ENCODE assay signal across 27 mouse cellular contexts in the genomic region with DNA sequence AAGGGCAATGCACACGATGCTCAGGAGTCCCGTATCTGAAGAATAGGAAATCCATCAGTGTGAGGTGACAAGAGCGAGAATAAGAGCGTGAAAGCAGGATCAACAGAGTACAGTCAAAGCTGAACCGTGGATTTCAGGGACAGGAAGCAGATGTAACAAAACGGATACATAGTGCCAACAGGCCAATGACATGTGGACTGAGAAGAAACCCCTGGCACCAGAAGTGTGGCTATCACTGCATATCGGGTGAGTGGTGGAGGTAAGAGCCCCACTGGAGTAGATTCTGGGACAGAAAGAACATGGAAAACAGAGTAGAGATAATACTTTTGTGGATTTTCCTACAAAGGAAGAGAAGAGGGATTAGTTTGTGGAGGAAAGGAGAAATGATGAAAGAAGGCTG.
"Had no signal": no experiment of that assay in that cellular context is flagged by ENCODE, and none has a peak within 500 bp of the region (broad histone marks: within the 10 kb centered on the region; RNA-seq: fewer than 3 reads in every experiment).

No protein-coding gene starts in this region.

- H3K27me3 ChIP-seq: heart, embryonic 13.5 days; heart, embryonic 15.5 days; hindbrain, embryonic 13.5 days; hindbrain, embryonic 15.5 days; kidney, embryonic 15.5 days; limb, embryonic 13.5 days; limb, embryonic 15.5 days; liver, embryonic 12.5 days had no signal

- H3K9ac ChIP-seq: heart, embryonic 13.5 days; heart, embryonic 15.5 days; hindbrain, embryonic 13.5 days; hindbrain, embryonic 15.5 days; kidney, embryonic 15.5 days; limb, embryonic 13.5 days; limb, embryonic 15.5 days; liver, embryonic 12.5 days; liver, embryonic 14.5 days had no signal

- DNase-seq: gastrocnemius, postnatal 14 days; gastrocnemius, postnatal 36 days; heart, adult 11 months; heart, adult 2 months; heart, postnatal 14 days; heart, postnatal 36 days; kidney, adult 11 months; kidney, adult 2 months; kidney, adult 9 months; kidney, postnatal 14 days; kidney, postnatal 36 days; layer of hippocampus, adult 9-11 months; layer of hippocampus, postnatal 36 days; left cerebral cortex, postnatal 4 days had no signal

- H3K4me2 ChIP-seq: heart, embryonic 11.5 days; heart, embryonic 13.5 days; heart, embryonic 15.5 days; hindbrain, embryonic 13.5 days; hindbrain, embryonic 15.5 days; kidney, embryonic 15.5 days; limb, embryonic 13.5 days; limb, embryonic 15.5 days; liver, embryonic 12.5 days had no signal

- H3K4me1 ChIP-seq: heart, embryonic 13.5 days; heart, embryonic 15.5 days; hindbrain, embryonic 13.5 days; hindbrain, embryonic 15.5 days; kidney, embryonic 15.5 days; limb, embryonic 13.5 days; limb, embryonic 15.5 days; liver, embryonic 12.5 days had no signal

- H3K9me3 ChIP-seq: heart, embryonic 13.5 days; heart, embryonic 15.5 days; hindbrain, embryonic 13.5 days; hindbrain, embryonic 15.5 days; kidney, embryonic 15.5 days; limb, embryonic 13.5 days; limb, embryonic 15.5 days; liver, embryonic 12.5 days had no signal

- H3K4me3 ChIP-seq: heart, adult 2 months; heart, embryonic 13.5 days; heart, embryonic 15.5 days; hindbrain, embryonic 13.5 days; hindbrain, embryonic 15.5 days; kidney, embryonic 15.5 days; limb, embryonic 13.5 days; limb, embryonic 15.5 days; liver, embryonic 12.5 days had no signal

- ATAC-seq: hindbrain, postnatal 0 days; intestine, embryonic 16.5 days; liver, embryonic 12.5 days had no signal

- H3K27ac ChIP-seq: heart, adult 2 months; heart, embryonic 13.5 days; heart, embryonic 15.5 days; hindbrain, embryonic 13.5 days; hindbrain, embryonic 15.5 days; hindbrain, postnatal 0 days; kidney, embryonic 15.5 days; kidney, postnatal 0 days; limb, embryonic 13.5 days; limb, embryonic 15.5 days; liver, embryonic 12.5 days; liver, embryonic 14.5 days had no signal

- H3K36me3 ChIP-seq: heart, embryonic 13.5 days; heart, embryonic 15.5 days; kidney, embryonic 15.5 days; limb, embryonic 13.5 days; limb, embryonic 15.5 days; liver, embryonic 12.5 days had no signal
